Mouse (Mus musculus) lung, postnatal 4 days (tissue): Measurements from ENCODE around the gene Mrpl34.
A peak's percentile ranks its signal among the peaks of the same experiment; 100 is the strongest.

Source experiments
- DNase-seq, 2 experiments: peaks; one replicate each; pipeline ENCODE4 v3.0.0; 2021

The Mrpl34 gene

GRCm38 (mm10) chr8:71469411-71469810 is 4.7 kb downstream of the Mrpl34 start:
- peak; percentile 60 to 66 for DNase-seq

GRCm38 (mm10) chr8:71470146-71470912 is 5.6 kb downstream of the Mrpl34 start:
- no peak for DNase-seq

- no peak for DNase-seq
These were observed 6.1 kb downstream of the Mrpl34 start for GRCm38 (mm10) chr8:71470913-71471255.

- DNase-seq = no peak
These were observed 7.1 kb downstream of the Mrpl34 start for GRCm38 (mm10) chr8:71471861-71472260.

GRCm38 (mm10) chr8:71472601-71473386 is 8.0 kb downstream of the Mrpl34 start:
- DNase-seq = no peak

- DNase-seq = no peak
These were observed 9.6 kb downstream of the Mrpl34 start for GRCm38 (mm10) chr8:71474344-71474743.

- no peak for DNase-seq
These were observed 10.3 kb downstream of the Mrpl34 start for GRCm38 (mm10) chr8:71474785-71475701.

GRCm38 (mm10) chr8:71475702-71476075 is 10.9 kb downstream of the Mrpl34 start:
- DNase-seq = no peak

- peak; percentile 84 to 93 for DNase-seq
These were observed 11.6 kb downstream of the Mrpl34 start for GRCm38 (mm10) chr8:71476099-71476940.

GRCm38 (mm10) chr8:71477196-71477845 is 12.6 kb downstream of the Mrpl34 start:
- peak in 1 of 2 experiments; percentile 38 for DNase-seq

- no peak for DNase-seq
These were observed 14.2 kb downstream of the Mrpl34 start for GRCm38 (mm10) chr8:71478943-71479342.

- peak; percentile 36 to 59 for DNase-seq
These were observed 19.2 kb downstream of the Mrpl34 start for GRCm38 (mm10) chr8:71483932-71484331.

- DNase-seq = no peak
These were observed 20.0 kb downstream of the Mrpl34 start for GRCm38 (mm10) chr8:71484736-71485135.

- peak; percentile 87 to 90 for DNase-seq
These were observed 20.7 kb downstream of the Mrpl34 start, which contains the start of gene Ano8 for GRCm38 (mm10) chr8:71485142-71486135. TSS of gene Ano8 (minus strand) at chr8:71485963.

GRCm38 (mm10) chr8:71486136-71486529 is 21.4 kb downstream of the Mrpl34 start:
- no peak for DNase-seq

GRCm38 (mm10) chr8:71487691-71488445 is 23.1 kb downstream of the Mrpl34 start, which contains the start of gene Gtpbp3:
TSS of gene Gtpbp3 (plus strand) at chr8:71488103.
- DNase-seq = peak; percentile 86 to 89

- peak; percentile 90 to 93 for DNase-seq
These were observed 23.7 kb downstream of the Mrpl34 start for GRCm38 (mm10) chr8:71488454-71488853.

GRCm38 (mm10) chr8:71495039-71495438 is 30.3 kb downstream of the Mrpl34 start:
- DNase-seq = peak; percentile 89 to 92

GRCm38 (mm10) chr8:71495811-71496210 is 31.1 kb downstream of the Mrpl34 start:
- peak in 1 of 2 experiments; percentile 31 for DNase-seq
